Mouse (Mus musculus): Measurements from ENCODE around the gene Ano2. TPM values are rescaled to one million over a fixed set of nuclear protein-coding genes. Genes with fewer than 3 reads are reported as not detected.

Ano2 gene
- polyA plus RNA-seq, 1 experiment from 2014 or later, result 0.28 TPM

- no peak for ATAC-seq (ENCODE audit: low FRiP score)
- 76% methylated on average over 5 of the region's 5 CpGs for WGBS
Measured at GRCm38 (mm10) chr6:125727484-125727911, 37.3 kb downstream of the Ano2 start.

GRCm38 (mm10) chr6:125729471-125729870 lies 39.3 kb downstream of the Ano2 start:
- H3K4me1 ChIP-seq (replicated peaks; ENCODE audit: control insufficient read depth, insufficient read depth, low read length), result no peaks in the 10 kb centered on the region
- WGBS, result 84% methylated on average over 6 of the region's 6 CpGs
- no peak for ATAC-seq (ENCODE audit: low FRiP score)
- H3K9me3 ChIP-seq (ENCODE audit: control insufficient read depth, low read length), result no peaks in the 10 kb centered on the region
- H3K27me3 ChIP-seq (ENCODE audit: control insufficient read depth, insufficient read depth, low read length), result no peaks in the 10 kb centered on the region
- no peak overlapping the region for H3K27ac ChIP-seq (ENCODE audit: low read depth, low read length)
- H3K4me3 ChIP-seq (ENCODE audit: low read depth, low read length), result no peak overlapping the region
- H3K9ac ChIP-seq (ENCODE audit: low read depth, low read length), result no peak overlapping the region
- no peak for DNase-seq (ENCODE audit: low spot score)
- no peaks in the 10 kb centered on the region for H3K36me3 ChIP-seq (ENCODE audit: control insufficient read depth, insufficient read depth, low read length)
- no peak overlapping the region for H3K4me2 ChIP-seq (replicated peaks; ENCODE audit: low read depth, low read length)

More at GRCm38 (mm10) chr6:125727484-125727911, 37.3 kb downstream of the Ano2 start:
- Histone ChIP-seq H3K4me3 (ENCODE audit: low read depth, low read length) (no peak overlapping the region), H3K9me3 (ENCODE audit: control insufficient read depth, low read length) (no peaks in the 10 kb centered on the region), H3K4me1 (replicated peaks; ENCODE audit: control insufficient read depth, insufficient read depth, low read length) (no peaks in the 10 kb centered on the region), H3K9ac (ENCODE audit: low read depth, low read length) (no peak overlapping the region), H3K4me2 (replicated peaks; ENCODE audit: low read depth, low read length) (no peak overlapping the region), H3K27me3 (ENCODE audit: control insufficient read depth, insufficient read depth, low read length) (no peaks in the 10 kb centered on the region), H3K36me3 (ENCODE audit: control insufficient read depth, insufficient read depth, low read length) (no peaks in the 10 kb centered on the region), H3K27ac (ENCODE audit: low read depth, low read length) (no peak overlapping the region)
- DNase-seq (ENCODE audit: low spot score), result no peak

- Histone ChIP-seq H3K9me3 (ENCODE audit: control insufficient read depth, low read length) (no peaks in the 10 kb centered on the region), H3K4me2 (replicated peaks; ENCODE audit: low read depth, low read length) (no peak overlapping the region), H3K4me1 (replicated peaks; ENCODE audit: control insufficient read depth, insufficient read depth, low read length) (no peaks in the 10 kb centered on the region), H3K27me3 (ENCODE audit: control insufficient read depth, insufficient read depth, low read length) (no peaks in the 10 kb centered on the region), H3K36me3 (ENCODE audit: control insufficient read depth, insufficient read depth, low read length) (no peaks in the 10 kb centered on the region), H3K27ac (ENCODE audit: low read depth, low read length) (no peak overlapping the region), H3K4me3 (ENCODE audit: low read depth, low read length) (no peak overlapping the region), H3K9ac (ENCODE audit: low read depth, low read length) (no peak overlapping the region)
- ATAC-seq (ENCODE audit: low FRiP score) (no peak), DNase-seq (ENCODE audit: low spot score) (no peak)
- WGBS, result 62% methylated on average over 11 of the region's 11 CpGs
Measured at GRCm38 (mm10) chr6:125729986-125730535, 39.8 kb downstream of the Ano2 start.

- no peak overlapping the region for H3K9ac ChIP-seq (ENCODE audit: low read depth, low read length)
- H3K36me3 ChIP-seq (ENCODE audit: control insufficient read depth, insufficient read depth, low read length), result no peaks in the 10 kb centered on the region
- no peak for ATAC-seq (ENCODE audit: low FRiP score)
- H3K27me3 ChIP-seq (ENCODE audit: control insufficient read depth, insufficient read depth, low read length), result no peaks in the 10 kb centered on the region
- no peaks in the 10 kb centered on the region for H3K9me3 ChIP-seq (ENCODE audit: control insufficient read depth, low read length)
- H3K4me2 ChIP-seq (replicated peaks; ENCODE audit: low read depth, low read length), result no peak overlapping the region
- no peak for DNase-seq (ENCODE audit: low spot score)
- WGBS, result 59% methylated on average over 11 of the region's 11 CpGs
- H3K27ac ChIP-seq (ENCODE audit: low read depth, low read length), result no peak overlapping the region
- no peaks in the 10 kb centered on the region for H3K4me1 ChIP-seq (replicated peaks; ENCODE audit: control insufficient read depth, insufficient read depth, low read length)
- H3K4me3 ChIP-seq (ENCODE audit: low read depth, low read length), result no peak overlapping the region
Measured at GRCm38 (mm10) chr6:125737511-125738285, 47.5 kb downstream of the Ano2 start.

GRCm38 (mm10) chr6:125743203-125744100 lies 53.2 kb downstream of the Ano2 start:
- H3K4me1 ChIP-seq (replicated peaks; ENCODE audit: control insufficient read depth, insufficient read depth, low read length), result no peaks in the 10 kb centered on the region
- no peak for ATAC-seq (ENCODE audit: low FRiP score)
- WGBS, result 94% methylated on average over 10 of the region's 10 CpGs
- H3K27me3 ChIP-seq (ENCODE audit: control insufficient read depth, insufficient read depth, low read length), result no peaks in the 10 kb centered on the region
- H3K4me3 ChIP-seq (ENCODE audit: low read depth, low read length), result no peak overlapping the region
- no peak for DNase-seq (ENCODE audit: low spot score)
- no peak overlapping the region for H3K9ac ChIP-seq (ENCODE audit: low read depth, low read length)
- no peak overlapping the region for H3K27ac ChIP-seq (ENCODE audit: low read depth, low read length)
- H3K4me2 ChIP-seq (replicated peaks; ENCODE audit: low read depth, low read length), result no peak overlapping the region
- no peaks in the 10 kb centered on the region for H3K36me3 ChIP-seq (ENCODE audit: control insufficient read depth, insufficient read depth, low read length)
- no peaks in the 10 kb centered on the region for H3K9me3 ChIP-seq (ENCODE audit: control insufficient read depth, low read length)

- Histone ChIP-seq H3K9ac (ENCODE audit: low read depth, low read length) (no peak overlapping the region), H3K9me3 (ENCODE audit: control insufficient read depth, low read length) (no peaks in the 10 kb centered on the region), H3K4me3 (ENCODE audit: low read depth, low read length) (no peak overlapping the region), H3K27me3 (ENCODE audit: control insufficient read depth, insufficient read depth, low read length) (no peaks in the 10 kb centered on the region), H3K27ac (ENCODE audit: low read depth, low read length) (no peak overlapping the region), H3K4me2 (replicated peaks; ENCODE audit: low read depth, low read length) (no peak overlapping the region), H3K36me3 (ENCODE audit: control insufficient read depth, insufficient read depth, low read length) (no peaks in the 10 kb centered on the region), H3K4me1 (replicated peaks; ENCODE audit: control insufficient read depth, insufficient read depth, low read length) (peaks cover 2% of the 10 kb centered on the region; the same call in 1 of the 2 replicates)
- ATAC-seq (ENCODE audit: low FRiP score) (no peak), DNase-seq (ENCODE audit: low spot score) (no peak)
- WGBS, result 69% methylated on average over 10 of the region's 10 CpGs
Measured at GRCm38 (mm10) chr6:125747322-125747930, 57.2 kb downstream of the Ano2 start.

- WGBS, result 69% methylated on average over 3 of the region's 3 CpGs
- H3K9ac ChIP-seq (ENCODE audit: low read depth, low read length), result no peak overlapping the region
- ATAC-seq (ENCODE audit: low FRiP score) (no peak), DNase-seq (ENCODE audit: low spot score) (no peak)
- no peak overlapping the region for H3K4me2 ChIP-seq (replicated peaks; ENCODE audit: low read depth, low read length)
- no peaks in the 10 kb centered on the region for H3K36me3 ChIP-seq (ENCODE audit: control insufficient read depth, insufficient read depth, low read length)
- no peaks in the 10 kb centered on the region for H3K27me3 ChIP-seq (ENCODE audit: control insufficient read depth, insufficient read depth, low read length)
- no peak overlapping the region for H3K4me3 ChIP-seq (ENCODE audit: low read depth, low read length)
- peaks cover 2% of the 10 kb centered on the region; the same call in 1 of the 2 replicates for H3K4me1 ChIP-seq (replicated peaks; ENCODE audit: control insufficient read depth, insufficient read depth, low read length)
- no peak overlapping the region for H3K27ac ChIP-seq (ENCODE audit: low read depth, low read length)
- H3K9me3 ChIP-seq (ENCODE audit: control insufficient read depth, low read length), result no peaks in the 10 kb centered on the region
Measured at GRCm38 (mm10) chr6:125748646-125749045, 58.4 kb downstream of the Ano2 start.

GRCm38 (mm10) chr6:125762851-125763519 lies 72.8 kb downstream of the Ano2 start:
- ATAC-seq (ENCODE audit: low FRiP score), result no peak

More at GRCm38 (mm10) chr6:125762851-125763519, 72.8 kb downstream of the Ano2 start:
- no peak for DNase-seq (ENCODE audit: low spot score)
- Histone ChIP-seq H3K36me3 (ENCODE audit: control insufficient read depth, insufficient read depth, low read length) (no peaks in the 10 kb centered on the region), H3K4me3 (ENCODE audit: low read depth, low read length) (no peak overlapping the region), H3K9ac (ENCODE audit: low read depth, low read length) (no peak overlapping the region), H3K9me3 (ENCODE audit: control insufficient read depth, low read length) (no peaks in the 10 kb centered on the region), H3K4me2 (replicated peaks; ENCODE audit: low read depth, low read length) (no peak overlapping the region), H3K4me1 (replicated peaks; ENCODE audit: control insufficient read depth, insufficient read depth, low read length) (no peaks in the 10 kb centered on the region), H3K27me3 (ENCODE audit: control insufficient read depth, insufficient read depth, low read length) (no peaks in the 10 kb centered on the region), H3K27ac (ENCODE audit: low read depth, low read length) (no peak overlapping the region)
- 67% methylated on average over 11 of the region's 11 CpGs for WGBS

All from hindbrain, embryonic 11.5 days (tissue).